Mouse (Mus musculus): ENCODE measurements around the gene Acvr1b. TPM values are rescaled to one million over a fixed set of nuclear protein-coding genes. Genes with fewer than 3 reads are reported as not detected.

The Acvr1b gene
- total RNA-seq, 2 experiments from 2014 or later: 110 to 118 TPM

GRCm38 (mm10) chr15:101193971-101194370 is 20.1 kb downstream of the Acvr1b start:
- no peak for DNase-seq (ENCODE audit: low spot score in 2 of 2)
- intact Hi-C loops (cut with DNase I): loop anchor here (2.0 kb wide), 1 partner anchor 15 kb away; no protein-coding TSS in a partner anchor

GRCm38 (mm10) chr15:101194951-101195823 is 21.3 kb downstream of the Acvr1b start:
- no peak for DNase-seq (ENCODE audit: low spot score in 2 of 2)
- intact Hi-C loops (cut with DNase I): no loop called here

- intact Hi-C loops (cut with DNase I): no loop called here
- no peak for DNase-seq (ENCODE audit: low spot score in 2 of 2)
Measured at GRCm38 (mm10) chr15:101196079-101196795, 22.4 kb downstream of the Acvr1b start.

GRCm38 (mm10) chr15:101196961-101197360 is 23.1 kb downstream of the Acvr1b start:
- DNase-seq (ENCODE audit: low spot score in 2 of 2): no peak
- intact Hi-C loops (cut with DNase I): no loop called here

- intact Hi-C loops (cut with DNase I): no loop called here
- DNase-seq (ENCODE audit: low spot score in 2 of 2): no peak
Measured at GRCm38 (mm10) chr15:101197497-101198179, 23.8 kb downstream of the Acvr1b start.

- no peak for DNase-seq (ENCODE audit: low spot score in 2 of 2)
- intact Hi-C loops (cut with DNase I): no loop called here
Measured at GRCm38 (mm10) chr15:101198218-101198617, 24.4 kb downstream of the Acvr1b start.

GRCm38 (mm10) chr15:101198850-101199249 is 25.0 kb downstream of the Acvr1b start:
- no peak for DNase-seq (ENCODE audit: low spot score in 2 of 2)
- intact Hi-C loops (cut with DNase I): no loop called here

- intact Hi-C loops (cut with DNase I): no loop called here
- DNase-seq (ENCODE audit: low spot score in 2 of 2): no peak
Measured at GRCm38 (mm10) chr15:101200777-101201295, 27.0 kb downstream of the Acvr1b start.

- intact Hi-C loops (cut with DNase I): no loop called here
- no peak for DNase-seq (ENCODE audit: low spot score in 2 of 2)
Measured at GRCm38 (mm10) chr15:101201414-101201813, 27.5 kb downstream of the Acvr1b start.

- DNase-seq (ENCODE audit: low spot score in 2 of 2): no peak
- intact Hi-C loops (cut with DNase I): no loop called here
Measured at GRCm38 (mm10) chr15:101203673-101204072, 29.8 kb downstream of the Acvr1b start.

GRCm38 (mm10) chr15:101204781-101205180 is 30.9 kb downstream of the Acvr1b start:
- intact Hi-C loops (cut with DNase I): no loop called here
- no peak for DNase-seq (ENCODE audit: low spot score in 2 of 2)

- intact Hi-C loops (cut with DNase I): no loop called here
- no peak for DNase-seq (ENCODE audit: low spot score in 2 of 2)
Measured at GRCm38 (mm10) chr15:101210228-101210627, 36.4 kb downstream of the Acvr1b start.

- intact Hi-C loops (cut with DNase I): no loop called here
- DNase-seq (ENCODE audit: low spot score in 2 of 2): no peak
Measured at GRCm38 (mm10) chr15:101210998-101211613, 37.2 kb downstream of the Acvr1b start.

GRCm38 (mm10) chr15:101212435-101212834 is 38.6 kb downstream of the Acvr1b start:
- intact Hi-C loops (cut with DNase I): no loop called here
- DNase-seq (ENCODE audit: low spot score in 2 of 2): no peak

- DNase-seq (ENCODE audit: low spot score in 2 of 2): no peak
- intact Hi-C loops (cut with DNase I): no loop called here
Measured at GRCm38 (mm10) chr15:101215136-101215535, 41.3 kb downstream of the Acvr1b start.

GRCm38 (mm10) chr15:101216036-101216435 is 42.2 kb downstream of the Acvr1b start:
- intact Hi-C loops (cut with DNase I): no loop called here
- no peak for DNase-seq (ENCODE audit: low spot score in 2 of 2)

- intact Hi-C loops (cut with DNase I): loop anchor here (2.0 to 10.0 kb wide), 4 partner anchors 18 to 854 kb away; partner anchors contain the start of genes Atg101 and Eif4b
- no peak for DNase-seq (ENCODE audit: low spot score in 2 of 2)
Measured at GRCm38 (mm10) chr15:101220905-101221297, 47.0 kb downstream of the Acvr1b start.

- intact Hi-C loops (cut with DNase I): loop anchor here (2.0 to 10.0 kb wide), 4 partner anchors 17 to 853 kb away; partner anchors contain the start of genes Atg101 and Eif4b
- peak; percentile 90 to 91 for DNase-seq (ENCODE audit: low spot score in 2 of 2)
Measured at GRCm38 (mm10) chr15:101221298-101222104, 47.6 kb downstream of the Acvr1b start.
